Mouse (Mus musculus) embryonic fibroblast, embryonic 13.5 days (primary cell): ENCODE data around the gene Ace3. TPM values are rescaled to one million over a fixed set of nuclear protein-coding genes. Genes with fewer than 3 reads are reported as not detected.

ENCODE experiments used
- H3K27ac ChIP-seq: 2 replicates; pipeline ENCODE4 v1.5.1; 2012; ENCODE audit warnings: low read length, control low read depth, inconsistent platforms; ENCODE audit not compliant: insufficient read depth
- H3K4me1 ChIP-seq: 2 replicates; pipeline ENCODE4 v1.6.1; 2011; ENCODE audit warnings: low read length; ENCODE audit not compliant: control insufficient read depth, insufficient read depth
- H3K4me3 ChIP-seq: 2 replicates; pipeline ENCODE4 v1.5.1; 2011; ENCODE audit warnings: mild to moderate bottlenecking, control low read depth, low read length; ENCODE audit not compliant: insufficient read depth
- CTCF ChIP-seq: IDR thresholded peaks from 2 replicates; pipeline ENCODE4 v1.5.1; 2011; ENCODE audit warnings: mild to moderate bottlenecking, control low read depth, low read length, moderate library complexity, borderline replicate concordance; ENCODE audit not compliant: insufficient read depth
- POLR2A ChIP-seq: IDR thresholded peaks from 2 replicates; pipeline ENCODE4 v1.6.1; 2011; ENCODE audit warnings: low read depth, mild to moderate bottlenecking, control low read depth, low read length, moderate library complexity
- polyA plus RNA-seq: library from polyadenylated mRNA; stranded (reverse); fragments of >200 nt; gene quantifications from 2 replicates; pipeline ENCODE4 v1.2.4, GENCODE M21; 2011; ENCODE audit warnings: low read depth; ENCODE audit not compliant: missing spikeins, insufficient read length

Ace3 gene
- polyA plus RNA-seq, 1 experiment, result not detected

GRCm38 (mm10) chr11:105955815-105956430 lies 38.6 kb upstream of the Ace3 start:
- H3K4me3 ChIP-seq, result no peak overlapping the region
- no peak for TF ChIP-seq POLR2A
- TF ChIP-seq CTCF, result no peak
- peaks cover 13% of the 10 kb centered on the region for H3K4me1 ChIP-seq
- H3K27ac ChIP-seq, result no peak overlapping the region

- no peak overlapping the region for H3K27ac ChIP-seq
- TF ChIP-seq CTCF, result no peak
- TF ChIP-seq POLR2A, result no peak
- no peak overlapping the region for H3K4me3 ChIP-seq
- H3K4me1 ChIP-seq, result peaks cover 10% of the 10 kb centered on the region
Measured at GRCm38 (mm10) chr11:105957501-105957900, 37.0 kb upstream of the Ace3 start.

GRCm38 (mm10) chr11:105958566-105958965 lies 35.9 kb upstream of the Ace3 start:
- H3K27ac ChIP-seq, result no peak overlapping the region
- no peak for TF ChIP-seq POLR2A
- TF ChIP-seq CTCF, result no peak
- no peak overlapping the region for H3K4me3 ChIP-seq
- peaks cover 5% of the 10 kb centered on the region; the same call in 1 of the 2 replicates for H3K4me1 ChIP-seq

GRCm38 (mm10) chr11:105959355-105959754 lies 35.1 kb upstream of the Ace3 start:
- Histone ChIP-seq H3K27ac (no peak overlapping the region), H3K4me3 (no peak overlapping the region), H3K4me1 (peaks cover 5% of the 10 kb centered on the region; the same call in 1 of the 2 replicates)
- TF ChIP-seq CTCF (no peak), POLR2A (no peak)

GRCm38 (mm10) chr11:105964691-105965090 lies 29.8 kb upstream of the Ace3 start:
- no peak overlapping the region for H3K4me3 ChIP-seq
- TF ChIP-seq CTCF (no peak), POLR2A (no peak)
- H3K27ac ChIP-seq, result no peak overlapping the region
- H3K4me1 ChIP-seq, result no peaks in the 10 kb centered on the region

- H3K4me1 ChIP-seq, result no peaks in the 10 kb centered on the region
- no peak overlapping the region for H3K4me3 ChIP-seq
- TF ChIP-seq CTCF (no peak), POLR2A (no peak)
- H3K27ac ChIP-seq, result no peak overlapping the region
Measured at GRCm38 (mm10) chr11:105966288-105966687, 28.2 kb upstream of the Ace3 start.

GRCm38 (mm10) chr11:105967741-105968574 lies 26.5 kb upstream of the Ace3 start, which contains the start of gene Ace:
Gene Ace, plus strand, starts transcription at chr11:105967945.
- no peaks in the 10 kb centered on the region for H3K4me1 ChIP-seq
- peak within 1 kb of the TSS; percentile 28 for H3K4me3 ChIP-seq
- no peak for TF ChIP-seq POLR2A
- no peak for TF ChIP-seq CTCF
- H3K27ac ChIP-seq, result no peak within 1 kb of the TSS

GRCm38 (mm10) chr11:105968948-105969347 lies 25.5 kb upstream of the Ace3 start:
- TF ChIP-seq POLR2A (no peak), CTCF (no peak)
- no peak overlapping the region for H3K4me3 ChIP-seq

GRCm38 (mm10) chr11:105969516-105969915 lies 25.0 kb upstream of the Ace3 start:
- TF ChIP-seq POLR2A (no peak), CTCF (peak; percentile 54; the same call in 1 of the 2 replicates)
- no peaks in the 10 kb centered on the region for H3K4me1 ChIP-seq
- H3K4me3 ChIP-seq, result no peak overlapping the region

More at GRCm38 (mm10) chr11:105968948-105969347, 25.5 kb upstream of the Ace3 start:
- H3K4me1 ChIP-seq, result no peaks in the 10 kb centered on the region
- no peak overlapping the region for H3K27ac ChIP-seq

GRCm38 (mm10) chr11:105974593-105974992 lies 19.9 kb upstream of the Ace3 start:
- no peak for TF ChIP-seq CTCF
- TF ChIP-seq POLR2A, result no peak
- Histone ChIP-seq H3K4me1 (no peaks in the 10 kb centered on the region), H3K4me3 (no peak overlapping the region), H3K27ac (no peak overlapping the region)

More at GRCm38 (mm10) chr11:105969516-105969915, 25.0 kb upstream of the Ace3 start:
- H3K27ac ChIP-seq, result no peak overlapping the region
